Mouse (Mus musculus): ENCODE data around the gene Gpr84. TPM values are rescaled to one million over a fixed set of nuclear protein-coding genes. Genes with fewer than 3 reads are reported as not detected.

Gene Gpr84
- polyA plus RNA-seq (2015; fragmentation: Illumina TruSeq; extraction: RNeasy Lipid Tissue Mini Kit (QIAGEN cat#74804); ENCODE audit: insufficient read depth, low replicate concordance) = not detected

GRCm38 (mm10) chr15:103310365-103310910, at the start of gene Gpr84:
TSS of gene Gpr84 (minus strand) at chr15:103310612.

GRCm38 (mm10) chr15:103339961-103340337, 29.5 kb upstream of the Gpr84 start, which contains the start of gene Zfp385a:
TSS of gene Zfp385a (minus strand) at chr15:103340093.

DNA sequence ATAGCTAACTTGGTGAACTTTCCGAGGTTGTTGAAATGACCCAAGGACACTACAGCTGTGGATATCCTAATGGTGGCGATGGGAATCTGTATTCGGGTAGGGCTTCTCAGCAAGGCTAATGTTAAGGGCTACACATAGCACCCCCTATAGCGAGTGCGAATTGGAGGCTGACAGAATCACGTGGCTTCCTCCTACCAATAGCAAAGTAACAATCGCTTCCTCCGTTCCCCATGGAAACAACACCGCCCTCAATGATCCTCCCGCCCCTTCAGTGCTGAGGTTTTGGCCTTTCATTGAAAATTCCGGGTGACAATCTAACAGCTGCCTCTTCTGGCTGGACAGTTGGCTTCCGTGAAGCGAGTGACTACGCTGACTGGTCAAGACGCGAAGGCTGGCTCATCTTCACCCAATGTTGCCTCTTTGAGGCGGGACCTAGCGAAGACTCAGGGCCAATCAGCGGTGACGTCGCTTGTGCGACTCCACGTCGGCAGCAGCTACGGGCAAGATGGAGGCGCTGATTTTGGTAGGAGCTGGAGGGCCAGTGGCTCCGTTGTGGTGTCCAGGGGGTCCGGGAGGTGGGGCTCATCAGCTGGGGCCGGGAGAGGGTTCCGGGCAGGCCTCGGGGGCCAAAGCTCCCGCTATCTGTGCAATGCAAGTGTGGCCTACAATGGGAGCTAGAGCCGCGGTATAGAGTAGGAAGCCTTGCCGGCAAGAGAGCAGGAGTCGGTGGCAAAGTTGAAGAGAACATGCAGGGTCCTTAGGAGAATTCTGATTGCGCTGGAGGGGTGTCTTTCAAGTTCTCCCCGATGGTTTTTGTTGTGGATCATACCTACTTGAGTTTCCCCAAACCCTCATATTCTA, 37.8 kb downstream of the Gpr84 start, which contains the start of gene Copz1:
Gene Copz1 (plus strand): TSS at position 296 of the 861 bp plus-strand sequence.

Other genes starting within 250 kb of the Gpr84 start
- gene Smug1, start 143.5 kb downstream of the Gpr84 start, polyA plus RNA-seq (2015; fragmentation: Illumina TruSeq; extraction: RNeasy Lipid Tissue Mini Kit (QIAGEN cat#74804); ENCODE audit: insufficient read depth, low replicate concordance) = 16.0 TPM
- gene Cbx5, start 70.8 kb downstream of the Gpr84 start, polyA plus RNA-seq (2015; fragmentation: Illumina TruSeq; extraction: RNeasy Lipid Tissue Mini Kit (QIAGEN cat#74804); ENCODE audit: insufficient read depth, low replicate concordance) = 73.3 TPM
- gene Hnrnpa1, start 70.2 kb downstream of the Gpr84 start, polyA plus RNA-seq (2015; fragmentation: Illumina TruSeq; extraction: RNeasy Lipid Tissue Mini Kit (QIAGEN cat#74804); ENCODE audit: insufficient read depth, low replicate concordance) = 835 TPM
- gene Nfe2, start 52.2 kb downstream of the Gpr84 start, polyA plus RNA-seq (2015; fragmentation: Illumina TruSeq; extraction: RNeasy Lipid Tissue Mini Kit (QIAGEN cat#74804); ENCODE audit: insufficient read depth, low replicate concordance) = 28.4 TPM
- 147 TPM for gene Copz1, start 37.9 kb downstream of the Gpr84 start, polyA plus RNA-seq (2015; fragmentation: Illumina TruSeq; extraction: RNeasy Lipid Tissue Mini Kit (QIAGEN cat#74804); ENCODE audit: insufficient read depth, low replicate concordance)
- gene Zfp385a, start 29.5 kb upstream of the Gpr84 start, polyA plus RNA-seq (2015; fragmentation: Illumina TruSeq; extraction: RNeasy Lipid Tissue Mini Kit (QIAGEN cat#74804); ENCODE audit: insufficient read depth, low replicate concordance) = 6.2 TPM
- gene Itga5, start 56.2 kb upstream of the Gpr84 start, polyA plus RNA-seq (2015; fragmentation: Illumina TruSeq; extraction: RNeasy Lipid Tissue Mini Kit (QIAGEN cat#74804); ENCODE audit: insufficient read depth, low replicate concordance) = 4.0 TPM
- not detected for gene Gtsf1, start 119.9 kb upstream of the Gpr84 start, polyA plus RNA-seq (2015; fragmentation: Illumina TruSeq; extraction: RNeasy Lipid Tissue Mini Kit (QIAGEN cat#74804); ENCODE audit: insufficient read depth, low replicate concordance)
- not detected for gene Gtsf2, start 137.9 kb upstream of the Gpr84 start, polyA plus RNA-seq (2015; fragmentation: Illumina TruSeq; extraction: RNeasy Lipid Tissue Mini Kit (QIAGEN cat#74804); ENCODE audit: insufficient read depth, low replicate concordance)
- 237 TPM for gene Nckap1l, start 143.2 kb upstream of the Gpr84 start, polyA plus RNA-seq (2015; fragmentation: Illumina TruSeq; extraction: RNeasy Lipid Tissue Mini Kit (QIAGEN cat#74804); ENCODE audit: insufficient read depth, low replicate concordance)
- 39.4 TPM for gene Pde1b, start 192.4 kb upstream of the Gpr84 start, polyA plus RNA-seq (2015; fragmentation: Illumina TruSeq; extraction: RNeasy Lipid Tissue Mini Kit (QIAGEN cat#74804); ENCODE audit: insufficient read depth, low replicate concordance)
- gene Ppp1r1a, start 227.4 kb upstream of the Gpr84 start, polyA plus RNA-seq (2015; fragmentation: Illumina TruSeq; extraction: RNeasy Lipid Tissue Mini Kit (QIAGEN cat#74804); ENCODE audit: insufficient read depth, low replicate concordance) = 0.43 TPM